Mouse (Mus musculus): Measurements from ENCODE around the gene Bak1.

Gene Bak1

DNA sequence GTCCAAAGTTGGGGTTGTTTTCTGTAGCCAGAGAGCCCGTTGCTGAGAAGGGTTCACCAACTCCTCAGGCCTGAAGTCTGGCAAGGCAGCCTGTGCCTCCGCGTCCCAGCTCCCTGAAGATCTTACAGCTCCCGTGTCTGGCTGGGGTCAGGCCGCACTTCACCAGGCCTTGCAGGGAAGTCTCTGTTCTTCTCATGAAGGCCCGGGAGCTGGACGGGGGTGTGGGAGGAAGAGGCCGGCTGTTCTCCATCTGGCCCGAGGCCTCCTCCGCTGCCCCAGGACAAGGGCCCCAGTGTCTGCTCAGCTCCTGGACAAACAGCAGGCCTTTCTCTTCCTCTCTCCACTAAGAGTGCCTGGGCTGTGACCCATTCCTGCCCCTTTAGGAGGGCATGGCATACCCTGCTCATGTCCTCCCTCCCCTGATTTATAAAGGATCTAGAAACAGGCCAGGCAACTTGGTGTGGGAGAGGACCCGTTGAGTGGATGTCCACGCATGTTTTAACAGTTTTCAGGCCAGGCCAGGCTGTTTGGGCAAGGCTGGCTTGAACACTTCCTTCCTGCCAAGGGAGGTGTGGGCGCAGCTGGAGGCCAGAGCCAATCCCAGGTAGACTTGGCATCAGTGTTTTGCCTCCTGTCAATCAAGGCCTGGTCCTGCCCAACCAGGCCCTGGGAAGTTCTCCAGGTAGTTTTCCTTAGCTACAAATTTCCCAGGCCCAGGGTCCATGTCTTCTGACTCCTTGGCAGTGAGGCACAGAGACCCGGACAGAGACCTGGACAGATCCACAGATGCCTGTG is 19.8 kb upstream of the Bak1 start:
- DNase-seq (ENCODE audit: low spot score in 2 of 2), result no peak

DNA sequence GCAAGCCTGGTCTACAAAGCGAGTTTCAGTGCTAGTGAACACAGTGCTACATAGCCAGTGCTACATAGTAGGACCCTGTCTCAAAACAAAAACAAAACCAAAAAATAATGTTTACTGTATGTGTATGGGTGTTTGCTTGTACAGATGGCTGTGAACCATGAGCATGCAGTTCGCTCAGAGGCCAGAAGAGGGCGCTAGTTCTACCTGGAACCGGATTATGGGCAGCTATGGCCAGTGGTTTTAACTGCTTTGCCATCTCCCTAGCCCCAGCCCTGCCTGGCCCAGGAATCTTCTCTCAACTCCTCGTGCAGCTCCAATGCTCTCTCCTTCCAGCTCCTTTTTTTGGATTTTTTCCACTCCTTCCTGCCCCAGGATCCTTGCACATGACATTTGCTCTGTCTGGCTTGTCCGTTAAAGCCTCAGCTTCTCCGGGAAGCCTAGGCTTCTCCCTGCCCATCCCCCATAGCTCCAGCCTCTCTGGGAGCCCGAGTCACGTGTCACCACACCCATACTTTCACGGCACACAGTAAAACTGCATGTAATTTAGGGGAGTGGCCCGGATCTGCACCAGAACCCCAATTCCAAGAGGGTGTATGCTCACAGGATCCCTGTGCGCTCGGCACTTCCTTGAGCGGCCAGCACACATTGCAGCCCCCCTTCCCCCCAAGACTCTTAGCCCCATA is 19.1 kb upstream of the Bak1 start:
- DNase-seq (ENCODE audit: low spot score in 2 of 2), result no peak

DNA sequence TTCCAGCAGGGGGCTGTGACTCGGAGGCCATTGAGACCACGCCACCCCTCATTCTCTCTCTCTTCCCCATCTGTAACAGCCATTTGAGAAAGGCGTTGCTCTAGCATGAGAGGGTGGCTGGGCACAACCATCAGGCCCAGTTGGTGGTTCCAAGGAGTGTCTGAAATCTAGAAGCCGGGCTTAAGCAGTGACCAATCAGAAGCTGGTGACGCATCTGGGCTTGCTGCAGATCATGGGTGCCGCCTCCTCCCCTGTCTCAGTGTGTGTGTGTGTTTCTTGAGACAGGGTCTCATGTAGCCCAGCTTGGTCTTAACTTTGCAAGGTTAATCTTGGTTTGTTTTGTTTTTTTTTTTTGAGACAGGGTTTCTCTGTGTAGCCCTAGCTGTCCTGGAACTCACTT is 16.4 kb upstream of the Bak1 start:
- DNase-seq (ENCODE audit: low spot score in 2 of 2), result no peak

DNA sequence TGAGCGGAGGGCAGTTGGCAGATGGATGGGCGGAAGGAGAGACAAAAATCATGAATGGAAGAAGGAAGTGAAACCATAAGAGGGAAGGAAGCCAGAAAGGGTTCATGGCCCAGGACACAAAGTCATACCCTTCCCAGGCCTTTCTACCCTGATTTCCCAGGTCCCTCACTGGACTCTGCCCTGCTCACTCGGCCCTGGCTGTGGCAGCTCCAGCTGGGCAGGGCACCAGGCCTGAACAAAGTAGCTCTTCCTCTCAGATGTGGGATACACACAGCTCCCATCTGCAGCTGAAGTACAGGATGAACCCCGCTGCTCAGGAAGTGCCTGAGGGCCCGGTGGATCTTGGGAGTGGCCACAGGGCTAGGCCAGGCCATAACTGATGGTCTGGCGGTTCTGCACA is 14.0 kb upstream of the Bak1 start:
- DNase-seq (ENCODE audit: low spot score in 2 of 2), result no peak

DNA sequence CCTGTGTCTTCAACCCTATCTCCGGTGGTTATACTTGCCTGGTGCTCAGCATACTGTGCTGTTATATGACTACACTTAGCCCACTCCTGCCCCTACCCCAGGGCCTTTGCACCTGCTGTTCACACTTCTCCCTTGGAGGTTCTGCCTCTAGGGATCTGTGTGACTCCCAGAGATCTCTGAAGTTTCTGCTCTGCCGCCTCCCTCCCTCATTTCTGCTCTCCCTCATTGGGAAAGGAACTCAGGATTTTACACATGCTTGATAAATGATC is 12.9 kb upstream of the Bak1 start:
- DNase-seq (ENCODE audit: low spot score in 2 of 2), result no peak

DNA sequence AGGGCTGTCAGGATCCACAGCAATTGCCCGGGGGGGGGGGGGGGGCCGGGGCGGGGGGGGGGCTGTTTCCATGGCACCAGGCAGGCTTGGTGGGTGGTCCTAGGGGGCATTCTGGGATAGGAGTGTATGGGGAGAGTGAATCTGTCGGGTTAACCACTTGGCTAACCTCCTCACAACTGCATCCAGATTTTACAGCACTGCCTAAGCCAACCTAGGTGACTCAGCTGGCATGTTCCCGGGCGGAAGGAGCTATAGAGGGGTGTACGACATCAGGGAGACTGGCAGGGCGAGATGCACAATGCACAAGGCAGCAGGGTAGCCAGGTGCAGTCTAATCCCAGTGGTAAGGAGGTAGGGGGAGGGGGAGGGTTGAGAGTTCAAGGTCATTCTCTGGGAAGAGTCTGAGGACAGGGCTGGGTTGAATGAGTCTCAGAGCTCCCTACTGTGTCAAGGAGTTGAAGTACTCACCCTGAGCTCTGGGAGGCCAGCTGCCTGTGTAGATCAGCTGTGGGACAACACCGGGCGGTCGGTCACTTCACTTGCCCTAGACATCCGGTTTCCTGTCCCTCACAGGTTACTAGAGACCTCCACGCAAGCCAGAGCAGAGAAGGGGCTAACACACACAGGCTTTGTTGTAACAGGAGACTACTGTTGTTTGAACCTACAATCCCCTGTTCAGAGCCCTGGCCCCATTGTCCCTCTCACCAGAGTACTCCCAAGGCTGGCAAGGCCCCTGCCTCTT is 12.4 kb upstream of the Bak1 start:
- no peak for DNase-seq (ENCODE audit: low spot score in 2 of 2)

DNA sequence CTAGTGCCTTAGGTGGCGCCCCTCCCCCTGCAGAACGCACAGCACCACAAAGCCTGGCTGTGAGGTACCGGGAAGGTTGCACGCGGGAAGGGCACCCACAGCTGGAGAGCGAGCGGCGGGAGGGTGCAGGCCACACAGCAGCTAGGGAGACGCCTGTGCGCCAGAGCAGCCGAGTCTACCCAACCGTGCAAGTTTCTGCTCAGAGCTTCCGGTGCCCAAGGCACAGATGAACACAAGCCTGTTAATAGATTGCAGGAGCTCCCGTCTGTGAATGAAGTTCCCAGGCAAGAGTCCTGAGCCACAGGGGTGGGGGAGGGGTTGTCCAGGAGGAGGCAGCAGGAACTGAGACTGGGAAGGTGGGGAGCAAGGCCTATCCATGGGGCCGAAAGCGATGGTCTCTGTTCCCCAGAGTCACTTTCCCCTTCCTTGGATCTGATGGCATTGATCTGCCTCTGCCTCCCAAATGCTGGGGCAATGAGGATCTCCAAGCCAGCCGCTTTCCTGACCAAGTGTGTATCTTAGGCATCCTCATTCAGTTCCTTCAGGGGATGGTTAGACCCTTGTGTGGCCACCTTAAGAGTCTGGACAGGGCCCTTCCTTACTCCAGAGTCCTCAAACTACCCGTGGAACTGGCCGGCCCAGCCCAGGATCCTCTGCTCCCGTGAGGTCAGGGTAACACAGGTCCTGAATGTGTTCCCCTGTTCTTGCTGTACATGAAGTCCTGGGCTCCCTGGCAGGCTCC is 11.7 kb upstream of the Bak1 start:
- no peak for DNase-seq (ENCODE audit: low spot score in 2 of 2)

DNA sequence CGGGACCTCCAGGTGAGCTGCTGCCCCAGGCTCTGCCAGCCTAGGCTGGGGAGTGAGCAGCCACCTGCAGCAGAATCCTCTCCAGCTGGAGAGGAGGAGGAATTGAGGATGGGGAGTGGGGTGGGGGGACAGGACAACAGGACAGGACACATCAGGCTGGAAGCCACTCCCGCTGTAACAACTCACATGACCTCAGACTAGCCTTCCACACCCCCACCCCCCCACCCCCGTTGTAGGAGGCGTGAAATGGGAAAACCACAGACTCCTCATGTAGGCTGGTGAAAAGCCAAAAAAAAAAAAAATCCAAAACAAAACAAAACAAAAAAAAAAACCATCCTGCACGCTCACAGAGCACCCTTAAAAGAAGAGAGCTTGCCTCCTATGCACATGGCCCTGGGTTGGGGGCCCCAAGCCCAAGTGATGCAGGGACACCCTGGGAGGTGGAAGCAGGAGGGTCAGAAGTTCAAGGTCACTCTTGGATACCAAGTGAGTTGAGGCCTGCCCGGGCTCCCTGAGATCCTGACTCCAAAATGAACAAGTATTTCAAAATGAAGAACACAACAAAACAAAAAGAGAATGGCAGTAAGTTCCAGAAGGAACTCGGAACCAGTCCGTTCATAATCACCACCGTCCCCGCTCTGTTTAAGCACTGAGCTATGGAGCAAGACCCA is 10.8 kb upstream of the Bak1 start:
- DNase-seq (ENCODE audit: low spot score in 2 of 2), result no peak

DNA sequence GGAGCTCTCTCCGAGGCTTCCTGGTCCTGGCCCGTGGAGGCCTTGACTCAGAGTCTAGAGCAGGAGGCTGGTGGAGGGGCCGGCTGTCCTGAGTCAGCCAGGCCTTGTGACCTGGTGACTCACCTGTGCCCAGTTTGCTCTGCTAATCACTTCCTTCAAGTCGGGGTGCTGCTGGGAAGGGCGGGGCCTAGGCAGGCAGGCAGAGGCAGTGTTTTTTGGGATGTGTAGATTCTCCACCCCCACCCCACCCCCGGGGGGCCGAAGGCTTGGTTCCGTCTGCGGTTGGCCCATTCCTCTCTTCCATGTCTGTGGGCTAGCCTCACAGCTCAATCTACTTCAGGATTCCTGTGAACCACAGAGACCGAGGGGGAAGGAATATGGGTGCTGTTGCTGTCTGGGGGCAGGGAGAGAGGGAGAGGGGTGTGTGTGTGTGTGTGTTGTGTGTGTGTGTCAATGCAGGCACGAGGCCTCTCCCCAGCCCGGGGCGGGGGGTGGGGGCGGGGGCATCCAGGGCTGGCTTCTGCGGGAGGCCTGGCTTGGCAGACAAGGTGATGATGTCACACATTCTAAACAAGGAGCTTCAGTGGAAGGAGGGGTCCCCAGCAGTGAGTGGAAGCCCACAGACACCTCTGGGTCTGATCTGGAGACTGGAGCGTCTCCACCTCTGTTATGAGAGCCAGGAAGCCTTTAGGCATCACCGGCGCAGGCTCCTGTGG is 9.7 kb upstream of the Bak1 start:
- DNase-seq (ENCODE audit: low spot score in 2 of 2), result no peak

DNA sequence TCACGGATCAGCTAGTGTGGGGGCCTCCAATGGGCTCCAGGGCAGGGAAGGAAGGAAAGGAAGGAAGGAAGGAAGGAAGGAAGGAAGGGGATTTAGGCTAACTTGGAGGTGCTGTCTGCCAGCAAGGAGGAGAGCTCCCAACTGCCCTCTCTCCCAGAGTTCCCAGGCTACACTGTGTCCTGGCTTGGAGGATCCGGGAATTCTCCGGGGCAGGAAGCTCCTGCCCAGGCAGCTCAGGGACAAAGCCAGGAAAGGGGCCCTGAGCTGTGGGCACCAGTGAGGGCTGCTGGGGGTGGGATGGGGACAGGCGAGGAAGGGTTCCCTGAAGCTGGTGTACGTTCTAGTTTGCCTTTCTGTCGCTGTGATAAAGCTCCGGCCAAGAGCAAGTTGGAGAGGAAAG is 7.7 kb upstream of the Bak1 start:
- DNase-seq (ENCODE audit: low spot score in 2 of 2), result no peak

DNA sequence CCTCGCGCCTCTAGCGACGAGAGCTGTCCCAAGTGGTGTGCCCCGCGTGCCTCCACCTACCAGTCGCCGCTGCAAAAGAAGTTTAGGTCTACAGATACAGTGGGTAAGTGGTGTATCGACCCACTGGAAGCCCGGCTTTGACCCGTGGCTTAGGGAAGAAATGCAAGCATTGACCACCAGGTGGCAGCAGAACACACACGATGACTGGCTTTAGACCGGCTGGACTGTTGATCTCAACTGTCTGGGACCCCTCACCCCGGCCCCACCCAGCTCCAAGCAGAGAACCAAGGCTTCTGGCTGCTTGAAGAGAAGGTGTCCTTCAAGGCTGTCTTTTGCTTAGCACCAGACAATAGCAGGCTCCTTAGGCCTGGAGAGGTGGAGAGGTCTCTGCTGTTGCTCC is 4.1 kb upstream of the Bak1 start:
- DNase-seq (ENCODE audit: low spot score in 2 of 2), result peak; percentile 74 to 85

DNA sequence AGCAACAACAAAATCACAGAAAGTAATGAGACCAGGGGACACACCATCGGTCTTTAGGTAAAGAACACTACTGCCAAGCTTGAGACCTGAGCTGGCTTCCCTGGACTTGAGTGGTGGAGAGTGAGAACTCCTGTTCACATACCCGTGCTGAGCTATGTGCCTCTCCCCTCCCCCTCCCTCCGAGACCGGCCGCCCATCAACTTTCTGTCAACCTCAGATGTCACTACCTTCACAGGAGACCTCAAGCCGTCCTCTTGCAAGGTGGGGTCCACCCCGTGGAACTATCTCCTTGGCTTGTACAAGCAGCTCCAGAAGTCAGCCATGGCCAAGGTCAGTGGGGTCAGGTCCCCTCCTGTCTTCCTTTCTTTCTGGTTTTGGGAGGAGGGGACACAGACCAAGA is 3.5 kb upstream of the Bak1 start:
- no peak for DNase-seq (ENCODE audit: low spot score in 2 of 2)

DNA sequence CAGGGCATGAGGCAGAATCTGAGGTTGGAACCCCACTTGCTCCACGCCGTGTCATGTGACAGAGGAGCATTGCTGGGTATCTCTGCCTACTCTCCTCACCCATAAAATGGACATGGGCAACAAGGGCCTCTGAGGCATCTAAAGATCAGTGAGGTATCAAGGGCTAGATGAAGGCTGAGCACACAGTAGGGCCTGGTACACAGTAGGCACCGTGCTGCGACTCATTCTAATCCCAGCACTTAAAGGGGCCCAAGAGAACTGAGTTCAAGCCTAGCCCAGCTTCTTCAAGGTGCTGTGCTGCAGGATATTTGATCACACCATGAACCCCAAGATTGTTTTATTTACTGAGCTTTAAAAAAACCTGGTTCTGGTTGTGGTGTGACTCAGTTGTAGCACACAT is 2.1 kb upstream of the Bak1 start:
- DNase-seq (ENCODE audit: low spot score in 2 of 2), result no peak

DNA sequence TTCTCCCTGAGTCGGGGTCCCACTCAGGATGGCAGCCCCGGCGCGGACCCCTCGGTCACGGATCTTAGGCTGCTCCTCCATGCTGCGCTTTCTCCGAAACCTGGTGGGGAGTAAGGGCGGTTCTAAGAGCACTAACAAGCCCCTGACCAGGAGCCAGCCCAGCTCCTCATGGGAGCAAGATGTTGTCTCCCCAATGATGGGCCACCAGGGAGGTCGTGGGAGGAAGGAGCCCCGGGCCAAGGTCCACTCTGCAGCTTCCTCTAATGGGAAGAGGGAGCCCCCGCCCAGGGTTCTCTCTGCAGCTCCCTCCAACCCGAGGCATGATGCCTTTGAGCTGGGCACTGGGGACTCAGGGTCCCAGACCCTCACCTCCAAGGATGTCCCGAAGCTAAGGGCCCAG is 622 bp upstream of the Bak1 start:
- DNase-seq (ENCODE audit: low spot score in 2 of 2), result no peak

DNA sequence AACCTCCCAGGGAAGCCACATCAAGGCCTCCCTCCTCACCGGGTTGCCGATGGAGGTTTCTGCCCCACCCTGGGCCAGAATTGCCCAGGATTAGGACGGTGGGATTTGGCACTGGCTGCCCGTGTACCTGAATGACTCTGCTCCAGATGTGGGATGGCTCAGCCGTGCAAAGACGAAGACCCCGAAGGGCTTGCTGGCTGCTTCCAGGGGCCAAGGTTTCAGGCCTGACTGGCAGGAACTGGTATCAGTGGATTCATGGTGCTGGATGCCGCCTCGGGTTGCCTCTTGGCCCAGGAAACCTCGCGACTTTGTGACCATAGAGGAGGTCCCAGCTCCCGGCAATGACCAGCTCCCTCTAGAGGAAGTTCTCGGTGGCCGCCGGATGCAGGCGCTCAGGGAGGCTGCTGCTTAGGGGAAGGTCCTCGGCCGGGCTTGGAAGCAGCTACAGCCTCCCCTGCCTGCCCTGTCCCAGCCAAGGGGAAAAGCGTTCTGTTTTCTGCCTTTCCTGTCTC is 469 bp downstream of the Bak1 start:
- peak; percentile 89 to 93 for DNase-seq (ENCODE audit: low spot score in 2 of 2)

DNA sequence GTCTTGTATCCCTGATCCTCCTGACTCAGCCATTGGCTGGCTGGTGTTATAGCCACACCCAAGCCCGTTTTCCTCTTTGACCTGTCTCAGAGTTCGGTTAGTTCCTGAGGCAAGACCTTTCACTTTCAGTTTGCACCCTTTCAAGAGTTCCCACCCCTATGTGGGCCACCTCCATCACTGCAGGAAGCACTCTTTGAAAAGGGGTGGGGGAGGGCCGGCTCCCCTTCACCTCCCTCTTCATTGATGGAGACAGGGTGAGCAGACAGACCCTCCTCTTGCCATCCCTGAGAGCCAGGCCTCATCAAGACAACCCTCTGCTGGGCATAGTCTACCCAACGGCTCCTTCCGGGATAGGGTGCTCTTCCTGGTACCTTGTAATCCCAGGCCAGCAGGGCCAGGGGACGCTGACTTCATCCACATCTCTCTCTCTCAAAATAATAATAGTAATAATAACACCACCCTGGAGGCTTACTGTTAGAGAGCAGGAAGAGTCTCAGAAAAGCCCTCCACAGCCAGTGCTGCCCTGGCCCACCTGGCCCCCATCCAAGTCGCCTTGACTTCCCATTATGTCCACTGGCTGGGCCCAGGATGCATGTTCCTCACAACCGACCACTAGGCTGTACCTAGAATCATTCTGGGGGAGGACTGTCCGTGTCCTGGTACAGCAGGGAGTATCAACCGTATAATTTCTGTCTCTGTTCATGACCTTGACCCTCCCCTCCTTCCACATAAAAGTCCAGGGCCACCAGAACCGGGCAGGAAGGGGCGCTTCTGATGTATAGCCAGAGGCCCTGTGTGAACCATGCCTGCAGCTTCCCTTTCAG is 1.1 kb downstream of the Bak1 start:
- no peak for DNase-seq (ENCODE audit: low spot score in 2 of 2)

DNA sequence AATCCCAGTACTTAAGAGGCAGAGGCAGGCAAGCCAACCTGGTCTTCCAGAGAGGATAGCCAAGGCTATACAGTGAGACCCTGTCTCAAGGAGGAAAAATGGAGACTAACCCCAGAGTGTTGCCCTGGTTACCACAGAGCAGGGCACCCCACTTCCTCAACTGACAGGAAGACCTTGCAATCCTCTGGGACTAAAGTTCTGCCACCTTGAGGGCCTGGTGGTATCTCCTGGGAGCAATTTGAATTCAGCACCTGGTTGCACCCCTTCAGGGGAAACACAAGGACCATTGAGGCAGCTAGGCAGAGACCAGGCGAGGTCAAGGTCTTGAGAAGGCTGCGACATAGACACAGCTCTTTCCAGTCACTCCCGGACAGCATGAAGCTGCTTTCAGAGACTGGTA is 2.9 kb downstream of the Bak1 start:
- no peak for DNase-seq (ENCODE audit: low spot score in 2 of 2)

DNA sequence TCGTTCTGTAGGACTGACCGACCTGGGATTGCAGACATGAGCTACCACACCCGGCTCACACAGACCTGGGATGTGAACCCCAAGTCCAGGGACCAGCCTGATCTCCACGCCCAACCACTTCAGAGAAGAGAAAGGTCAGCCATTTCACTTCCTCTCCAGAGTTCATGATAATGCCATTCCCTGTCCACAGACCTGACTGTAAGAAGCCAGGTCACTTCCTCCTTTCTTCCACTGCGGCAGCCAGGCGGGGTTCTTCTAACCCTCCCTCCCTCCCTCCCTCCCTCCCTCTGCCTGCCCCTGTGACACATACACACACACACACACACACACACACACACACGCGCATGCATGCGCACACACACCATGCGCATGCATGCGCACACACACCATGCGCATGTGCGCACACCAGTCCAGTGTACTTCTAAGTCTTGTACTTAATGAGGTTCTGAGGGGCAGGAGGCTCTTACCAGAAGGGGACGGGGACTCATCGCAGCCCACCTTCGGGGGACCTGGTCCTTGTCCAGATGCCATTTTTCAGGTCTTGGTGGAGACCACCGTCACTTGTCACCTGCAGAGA is 3.4 kb downstream of the Bak1 start:
- no peak for DNase-seq (ENCODE audit: low spot score in 2 of 2)

DNA sequence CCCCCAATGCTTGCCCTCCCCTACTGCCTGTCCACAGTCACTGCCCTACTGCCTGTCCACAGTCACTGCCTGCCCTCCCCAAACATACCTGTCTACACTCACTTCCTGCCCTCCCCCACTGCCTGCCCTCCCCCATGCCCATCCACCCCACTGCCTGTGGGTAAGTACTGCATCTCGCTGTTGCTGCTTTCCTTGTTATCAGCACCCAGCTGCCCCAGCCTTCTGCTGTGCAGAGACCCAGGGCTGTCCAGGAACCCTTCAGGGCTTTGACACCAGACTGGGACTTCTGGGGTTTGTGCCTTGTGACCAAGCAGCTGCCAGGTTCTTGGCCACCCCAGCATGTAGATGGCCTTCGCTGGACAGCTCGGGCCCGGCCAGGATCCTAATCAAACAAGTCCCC is 5.5 kb downstream of the Bak1 start:
- no peak for DNase-seq (ENCODE audit: low spot score in 2 of 2)

DNA sequence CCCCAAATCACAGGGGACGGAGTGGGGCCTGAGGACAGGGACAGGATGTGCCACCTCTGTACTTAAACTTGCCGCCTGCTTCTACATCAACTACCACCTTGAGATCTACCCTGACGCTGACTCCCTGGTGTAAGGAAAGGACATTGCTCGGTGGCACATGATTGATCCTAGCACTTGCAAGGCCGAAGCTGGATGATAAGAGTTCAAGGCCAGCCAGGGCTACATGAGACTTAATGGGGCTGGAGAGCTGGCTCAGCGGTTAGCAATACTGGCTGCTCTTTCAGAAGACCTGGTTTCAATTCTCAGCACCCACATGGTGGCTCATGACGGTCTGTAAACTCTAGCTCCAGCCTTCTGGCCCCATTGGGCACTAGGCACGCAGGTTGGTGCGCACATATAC is 7.1 kb downstream of the Bak1 start:
- DNase-seq (ENCODE audit: low spot score in 2 of 2), result no peak
